Mouse (Mus musculus) liver, embryonic 14.5 days (tissue): ENCODE measurements around the gene Trim17.

Source experiments
- CTCF ChIP-seq: IDR thresholded peaks from 2 replicates; pipeline ENCODE4 v1.5.1; 2016; ENCODE audit warnings: antibody characterized with exemption, low read depth, control low read depth
- EP300 ChIP-seq: IDR thresholded peaks from 2 replicates; pipeline ENCODE4 v1.6.1; 2016; ENCODE audit warnings: antibody characterized with exemption, low read depth

- TF ChIP-seq EP300 (no peak), CTCF (no peak)
These were observed 4.8 kb downstream of the Trim17 start for GRCm38 (mm10) chr11:58959186-58959825.
